Mouse (Mus musculus) CD4-positive helper T cell, adult 2 months (primary cell): Measurements from ENCODE around the gene A1cf.
A peak's percentile ranks its signal among the peaks of the same experiment; 100 is the strongest.

Experiments
- DNase-seq: peaks from one replicate; pipeline ENCODE4 v3.0.0-alpha.2; 2012; ENCODE audit warnings: low read depth, missing footprints, low spot score

The A1cf gene

DNA sequence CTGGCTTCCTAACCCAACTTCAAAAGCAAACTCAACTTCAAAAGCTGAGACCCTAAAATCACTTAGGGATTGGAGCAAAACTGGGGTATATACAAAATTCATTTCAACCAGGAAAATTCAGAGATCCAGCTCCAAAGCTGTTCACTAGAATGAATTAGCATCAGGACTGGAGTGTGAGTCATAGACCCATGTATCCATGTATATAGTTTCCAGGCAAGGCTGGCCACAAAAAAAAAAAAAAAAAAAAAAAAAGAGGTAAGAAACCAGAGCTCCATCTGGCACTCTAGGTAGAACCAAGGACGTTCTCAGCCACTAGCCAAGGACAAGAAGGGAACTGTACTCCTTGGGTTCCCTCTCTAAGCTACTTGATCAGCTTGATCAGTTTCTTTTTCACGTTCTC, 85.2 kb downstream of the A1cf start:
- DNase-seq: no peak

DNA sequence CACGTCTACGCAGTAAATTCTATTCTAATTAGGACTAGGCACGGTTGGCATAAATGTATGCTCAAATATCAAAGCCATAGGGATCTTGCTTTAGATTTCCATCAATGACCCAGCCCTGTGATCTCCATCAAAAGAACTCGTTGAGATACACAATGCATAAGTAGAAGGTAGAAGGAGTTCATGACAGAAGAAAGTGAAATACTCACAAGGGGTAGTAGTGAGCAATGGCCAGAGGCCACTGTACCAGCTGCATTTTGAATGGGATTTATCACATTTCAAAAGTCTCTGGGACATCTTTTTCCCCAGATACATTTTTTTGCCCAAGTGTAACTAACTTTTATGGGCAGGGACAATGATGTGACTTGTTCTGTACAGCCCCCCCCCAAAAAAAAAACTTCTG, 85.7 kb downstream of the A1cf start:
- no peak for DNase-seq

DNA sequence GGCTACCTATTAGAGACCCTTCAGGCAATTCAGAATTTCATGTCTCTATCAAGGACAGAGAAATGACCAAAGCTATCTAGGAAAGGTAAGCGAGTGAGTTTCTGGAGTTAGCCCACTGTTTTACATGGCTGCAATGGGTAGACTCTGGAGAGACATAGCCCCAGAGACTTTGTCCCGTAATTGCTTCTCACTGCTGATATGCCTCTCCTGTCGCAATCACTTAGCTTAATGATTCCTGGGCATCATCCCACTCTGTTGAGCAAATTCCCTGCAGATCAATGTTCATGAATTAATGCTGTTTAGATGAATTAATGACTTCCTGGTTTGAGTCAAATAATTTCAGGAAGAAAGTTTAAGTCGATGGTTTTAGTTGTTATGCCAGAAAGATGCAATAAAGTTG, 86.1 kb downstream of the A1cf start:
- no peak for DNase-seq

DNA sequence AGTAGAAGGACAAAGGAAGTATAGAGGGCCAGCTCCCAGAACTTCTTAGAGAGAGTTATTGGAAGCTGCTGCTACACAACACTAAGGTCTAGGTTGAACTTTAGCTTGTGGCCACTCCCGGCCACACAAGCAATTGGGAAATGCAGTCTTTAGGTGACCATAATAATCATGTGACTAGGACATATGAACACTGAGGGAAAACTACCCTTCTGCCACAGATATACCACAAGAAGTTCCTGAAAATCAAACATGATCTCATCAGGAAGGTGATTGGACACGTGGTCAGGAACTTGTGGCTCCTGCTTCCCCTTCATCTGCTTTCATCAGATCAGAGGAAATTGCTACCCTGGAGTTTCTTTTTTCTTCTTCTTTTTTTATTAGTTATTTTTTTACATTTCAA, 87.8 kb downstream of the A1cf start:
- DNase-seq: no peak

DNA sequence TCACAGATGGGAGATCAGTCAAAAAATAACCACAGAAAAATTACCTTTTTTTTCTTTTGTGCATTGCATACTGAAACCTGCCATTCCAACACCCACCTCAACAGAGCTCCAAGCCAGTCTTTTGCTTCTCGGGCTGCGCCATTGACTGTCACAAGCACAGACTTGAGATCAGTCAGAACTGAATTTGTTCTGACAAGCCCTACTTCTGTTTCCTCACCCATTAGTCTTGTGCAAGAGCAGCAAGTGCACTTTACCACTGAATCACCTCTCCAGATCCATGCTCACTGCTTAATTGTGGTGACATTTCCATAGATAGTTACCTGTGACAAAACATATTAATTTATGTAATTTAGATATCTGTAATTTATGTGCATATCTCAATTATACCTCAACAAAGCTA, 91.9 kb downstream of the A1cf start:
- no peak for DNase-seq

DNA sequence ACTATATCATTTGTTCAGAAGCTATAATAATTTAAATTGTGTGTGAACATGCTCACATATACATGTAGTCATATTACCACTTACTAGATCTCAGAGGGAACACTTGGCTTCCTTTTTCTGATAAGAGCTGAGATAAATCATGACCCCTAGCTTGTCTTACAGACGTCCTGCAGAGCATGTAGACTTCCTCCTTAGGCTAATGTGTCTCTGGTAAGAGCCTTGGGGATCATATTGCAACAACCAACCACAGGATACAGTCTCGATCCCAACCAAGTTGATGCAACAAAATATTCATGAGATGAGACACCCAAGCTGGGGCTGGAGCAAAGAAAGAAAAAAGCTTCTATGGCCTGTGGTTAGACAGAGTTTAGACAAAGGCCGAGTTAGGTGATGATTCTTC, 94.6 kb downstream of the A1cf start:
- no peak for DNase-seq

DNA sequence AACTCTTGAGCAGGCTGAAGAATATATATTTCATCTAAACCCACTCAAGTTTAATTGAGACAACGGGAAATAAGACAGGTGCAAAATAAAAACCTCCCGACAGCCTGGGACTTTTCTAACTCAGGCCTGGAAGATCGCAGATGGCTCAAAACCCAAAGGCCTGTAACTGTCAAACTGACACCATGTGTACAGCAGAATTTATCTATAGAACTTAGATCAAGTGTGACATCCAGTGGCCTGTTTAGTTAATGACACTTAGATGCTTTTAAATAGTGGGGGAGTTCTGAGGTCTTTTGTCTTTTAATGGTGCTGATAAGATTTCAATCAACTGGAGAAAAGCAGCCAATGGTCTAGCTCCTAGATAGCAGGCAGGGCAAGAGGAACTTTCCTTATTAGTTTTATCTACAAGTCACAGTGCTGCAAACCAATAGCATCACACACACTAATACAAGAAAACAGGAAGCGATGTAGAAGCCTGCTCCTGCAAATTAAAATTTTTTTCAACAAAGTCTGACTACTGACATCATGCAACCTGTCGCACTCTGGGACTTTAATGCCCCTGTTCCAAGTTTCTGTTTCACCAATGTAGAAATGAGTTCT, 99.5 kb downstream of the A1cf start:
- DNase-seq: peak; percentile 13

DNA sequence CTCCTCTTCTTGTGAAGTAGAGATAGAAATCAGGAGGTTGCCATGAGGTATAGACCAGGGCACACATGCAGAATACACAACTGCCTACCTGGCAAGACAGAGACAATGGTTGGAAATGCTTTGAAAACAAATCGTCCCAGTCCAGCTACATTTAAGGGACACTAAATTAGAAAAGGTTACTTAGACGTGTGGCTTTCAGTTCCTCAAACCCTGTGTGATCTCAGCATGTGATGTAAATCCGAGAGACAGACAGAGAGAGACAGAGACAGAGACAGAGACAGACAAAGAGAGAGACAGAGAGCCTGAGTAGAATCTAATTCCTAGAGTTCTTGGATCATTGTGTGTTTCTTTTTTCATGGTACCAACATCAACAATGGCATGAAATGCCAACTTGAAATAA, 102.8 kb downstream of the A1cf start:
- DNase-seq: no peak

DNA sequence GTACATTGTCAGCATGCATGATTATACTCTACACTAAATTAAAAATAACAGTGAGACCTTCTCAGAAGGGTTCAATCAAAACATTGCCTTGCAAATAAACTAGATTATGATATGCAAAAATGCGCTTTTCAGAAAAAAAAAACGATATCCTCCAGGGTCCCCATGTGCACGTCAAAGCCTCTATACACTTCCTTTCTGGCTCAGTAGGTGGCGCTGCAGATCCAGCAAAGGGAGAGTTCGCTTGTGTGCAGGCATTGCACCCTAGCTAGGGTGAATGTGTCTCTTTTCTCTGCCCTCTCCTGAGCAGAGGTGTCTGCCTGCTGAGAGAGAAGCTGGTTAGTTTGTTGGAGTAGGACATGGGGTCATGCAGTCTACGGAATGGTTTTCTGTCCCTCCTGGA, 103.4 kb downstream of the A1cf start:
- DNase-seq: peak; percentile 80

DNA sequence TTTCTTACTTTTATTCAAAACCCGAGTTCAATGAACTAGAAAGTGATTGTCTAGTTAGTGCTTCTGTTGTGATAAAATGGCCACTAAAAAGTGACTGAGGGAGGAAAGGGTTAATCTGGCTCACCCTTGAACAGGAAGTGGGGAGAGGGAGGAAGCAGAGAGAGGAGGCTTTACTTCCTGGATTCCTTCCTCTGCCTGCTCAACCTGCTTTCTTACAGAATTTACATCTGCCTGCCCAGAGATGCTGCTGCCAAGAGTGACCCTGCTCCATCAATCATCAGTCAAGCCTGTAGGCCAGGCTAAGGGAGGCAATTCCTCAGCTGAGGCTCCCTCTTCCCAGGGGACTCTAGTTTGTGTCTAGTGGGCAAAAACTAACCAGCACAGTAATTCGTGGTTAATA, 107.3 kb downstream of the A1cf start:
- DNase-seq: peak; percentile 34

DNA sequence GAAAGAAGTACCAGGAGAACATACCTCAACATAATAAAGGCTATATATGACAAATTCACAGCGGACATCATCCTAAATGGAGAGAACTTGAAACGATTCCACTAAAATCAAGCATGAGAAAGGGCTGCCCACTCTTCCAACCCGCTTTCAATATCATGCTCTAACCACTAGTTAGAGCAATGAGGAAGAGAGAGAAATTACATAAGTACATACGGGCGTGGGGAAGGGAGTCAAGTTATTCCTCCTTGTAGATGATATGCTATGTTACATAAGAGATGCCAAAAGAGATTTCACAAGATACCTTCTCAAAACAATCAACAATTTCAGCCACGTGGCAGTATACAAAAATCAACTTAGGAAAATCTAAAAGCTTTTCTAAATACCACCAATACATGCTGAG, 122.5 kb downstream of the A1cf start:
- DNase-seq: no peak

DNA sequence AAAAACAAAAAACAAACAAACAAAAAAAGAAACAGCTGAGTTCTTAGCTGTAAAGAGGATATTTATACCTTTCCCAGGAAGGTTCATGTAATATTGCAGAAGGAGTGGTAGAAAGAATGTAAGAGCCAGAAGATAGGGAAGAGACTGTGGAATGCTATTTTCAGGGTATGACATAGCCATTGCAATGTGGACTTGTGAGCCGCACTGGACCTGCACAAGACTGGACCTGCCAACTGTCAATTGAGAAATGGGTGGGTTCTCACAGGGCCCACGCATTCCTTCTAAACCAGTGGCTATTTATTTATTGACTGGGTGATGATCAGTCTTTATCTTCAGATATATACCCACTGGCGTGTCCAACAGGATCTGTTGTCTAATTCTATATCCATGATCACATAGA, 128.4 kb downstream of the A1cf start:
- no peak for DNase-seq
